Mouse (Mus musculus) mature B cell (primary cell): Measurements from ENCODE around the gene Rimbp2.

ENCODE experiments used
- in situ Hi-C: fragments of 300-500 bp; cut with MboI; formaldehyde crosslinking; loops from 2 replicates; pipeline ENCODE4 v1.14.3; 2019

Rimbp2 gene

DNA sequence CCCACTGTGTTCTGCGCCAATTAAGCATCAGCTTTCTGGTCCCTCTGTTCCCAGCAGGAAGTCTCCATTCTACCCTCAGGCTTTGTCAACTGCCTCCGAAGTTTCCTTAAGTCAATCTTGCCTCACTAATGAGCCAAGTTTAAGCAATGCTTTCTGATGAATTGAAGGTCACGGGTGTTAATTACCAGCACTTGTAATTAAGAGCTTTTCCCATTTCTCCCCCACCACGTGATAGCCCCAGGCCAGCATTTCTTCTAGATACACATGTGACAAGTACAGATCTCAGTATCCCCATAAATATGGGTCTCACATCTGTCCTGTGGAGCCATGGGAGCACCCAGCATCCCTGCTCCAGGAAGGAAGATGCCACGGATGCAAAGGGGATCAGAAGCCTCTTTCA, 20.5 kb downstream of the Rimbp2 start:
- in situ Hi-C loops: no loop called here

GRCm38 (mm10) chr5:128925073-128925472, 28.2 kb downstream of the Rimbp2 start:
- in situ Hi-C loops: no loop called here

DNA sequence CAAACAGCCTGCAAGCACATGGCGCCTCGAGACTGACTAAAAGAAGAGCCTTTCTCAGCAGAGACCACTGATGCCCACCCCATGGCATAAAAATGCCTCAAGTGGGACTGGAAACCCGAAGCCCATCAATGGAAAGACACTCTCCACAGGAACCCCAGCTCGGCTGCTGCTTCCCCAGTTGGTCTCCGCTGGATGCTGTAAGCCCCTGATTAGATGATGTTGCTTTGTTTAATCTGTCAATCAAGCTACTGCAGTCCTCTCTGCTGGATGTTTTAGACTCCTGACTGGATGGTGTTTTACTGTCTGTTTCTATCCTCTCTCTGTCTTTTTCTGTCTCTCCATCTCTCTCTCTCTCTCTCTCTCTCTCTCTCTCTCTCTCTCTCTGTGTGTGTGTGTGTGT, 33.2 kb downstream of the Rimbp2 start:
- in situ Hi-C loops: no loop called here

- in situ Hi-C loops: no loop called here
These were observed 35.9 kb downstream of the Rimbp2 start for GRCm38 (mm10) chr5:128917116-128917959.

DNA sequence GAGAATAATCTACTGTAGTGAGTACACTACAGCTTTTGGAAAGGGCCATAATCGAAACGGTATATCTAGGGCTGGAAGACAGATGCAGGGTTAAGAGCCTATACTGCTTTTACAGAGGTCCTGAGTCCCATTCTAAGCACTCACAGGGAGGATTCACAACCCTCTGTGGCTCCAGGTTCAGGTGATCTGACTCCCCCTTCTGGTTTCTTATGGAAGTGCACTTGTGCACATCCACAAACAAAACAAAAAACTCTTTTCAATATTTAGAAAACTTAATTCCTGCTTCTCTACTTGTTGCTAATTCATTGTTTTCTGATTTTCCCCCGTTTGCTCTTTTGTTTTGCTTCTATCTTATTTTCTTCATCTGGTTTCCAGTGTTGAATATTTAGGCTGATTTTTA, 39.5 kb downstream of the Rimbp2 start:
- in situ Hi-C loops: no loop called here

GRCm38 (mm10) chr5:128912374-128912773, 40.9 kb downstream of the Rimbp2 start:
- in situ Hi-C loops: no loop called here

DNA sequence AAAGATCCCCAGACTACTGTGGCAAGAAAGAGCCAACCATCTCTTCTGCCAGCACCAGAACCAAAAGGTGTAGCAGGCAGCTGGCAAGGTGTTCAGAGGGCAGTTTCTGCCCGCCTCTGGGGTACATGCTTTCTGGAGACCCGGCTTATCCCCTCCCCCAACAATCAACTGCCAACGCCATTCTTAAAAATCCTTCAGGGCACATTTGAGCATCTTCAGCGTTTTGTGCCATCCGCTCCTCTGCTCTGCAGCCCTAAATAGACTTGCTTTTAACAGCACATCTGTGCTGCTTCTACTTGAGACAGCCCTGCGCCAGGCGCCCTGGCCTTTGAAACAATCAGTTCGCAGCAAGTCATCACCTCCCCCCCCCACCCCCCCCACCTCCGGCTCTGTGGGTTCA, 41.7 kb downstream of the Rimbp2 start:
- in situ Hi-C loops: no loop called here

GRCm38 (mm10) chr5:128904113-128904512, 49.2 kb downstream of the Rimbp2 start:
- in situ Hi-C loops: no loop called here

- in situ Hi-C loops: no loop called here
These were observed 50.2 kb downstream of the Rimbp2 start for GRCm38 (mm10) chr5:128903120-128903519.

DNA sequence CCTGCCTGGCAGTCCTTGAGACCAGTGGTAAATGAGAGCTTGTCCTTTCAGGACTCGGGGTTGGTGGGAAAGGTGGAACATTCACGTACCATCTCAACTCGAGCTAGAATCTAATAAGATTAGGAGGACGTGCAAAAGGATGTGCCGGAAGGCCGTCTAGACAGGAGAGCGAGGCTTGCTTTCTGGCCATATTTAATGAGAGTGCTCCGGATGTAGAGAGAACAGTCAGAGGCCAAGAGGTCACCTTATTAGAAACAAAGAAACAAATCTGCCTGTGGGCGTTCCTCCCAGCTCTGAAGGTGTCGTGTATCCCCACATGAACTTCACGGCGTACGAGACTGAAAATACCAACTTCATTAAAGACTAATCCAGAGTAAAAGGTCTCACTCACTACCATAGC, 53.3 kb downstream of the Rimbp2 start:
- in situ Hi-C loops: no loop called here

DNA sequence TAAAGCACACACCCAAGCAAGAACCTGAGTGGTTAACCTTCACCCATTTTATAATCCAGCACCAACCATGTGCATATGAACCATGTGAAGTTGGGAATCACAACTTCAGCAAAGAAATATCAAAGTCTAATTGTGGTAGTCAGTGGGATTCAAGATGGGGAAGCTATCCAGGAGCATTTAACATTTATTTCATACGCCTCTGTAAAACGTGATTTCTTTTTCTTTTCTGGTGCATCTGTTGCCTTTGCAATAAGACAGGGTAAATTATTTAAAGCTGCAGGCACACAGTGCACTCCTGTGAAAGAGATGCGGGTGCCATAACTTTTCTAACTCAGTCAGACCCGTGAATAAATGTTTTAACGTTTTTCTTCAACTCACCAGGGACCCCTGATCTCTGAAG, 58.4 kb downstream of the Rimbp2 start:
- in situ Hi-C loops: no loop called here

DNA sequence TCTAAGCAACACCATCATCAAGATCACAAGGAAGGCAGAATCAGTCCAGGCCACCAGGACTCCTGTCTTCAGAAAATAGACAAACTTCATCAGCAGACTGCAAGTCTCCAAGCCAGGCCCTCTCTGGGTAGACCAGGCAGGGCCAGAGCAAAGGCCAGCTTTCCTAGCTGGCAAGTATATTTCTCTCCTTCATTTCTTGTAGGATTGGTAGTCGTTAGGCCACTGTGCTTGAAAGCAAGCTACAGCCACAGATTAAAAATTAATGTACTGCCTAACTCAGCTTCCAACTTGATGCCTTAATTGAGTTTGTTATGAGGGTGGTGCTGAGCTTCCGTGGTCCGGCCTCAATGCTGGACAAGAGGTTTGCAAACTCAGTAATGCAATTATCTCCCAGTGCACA, 65.7 kb downstream of the Rimbp2 start:
- in situ Hi-C loops: no loop called here

- in situ Hi-C loops: no loop called here
These were observed 69.0 kb downstream of the Rimbp2 start for GRCm38 (mm10) chr5:128884320-128884719.

DNA sequence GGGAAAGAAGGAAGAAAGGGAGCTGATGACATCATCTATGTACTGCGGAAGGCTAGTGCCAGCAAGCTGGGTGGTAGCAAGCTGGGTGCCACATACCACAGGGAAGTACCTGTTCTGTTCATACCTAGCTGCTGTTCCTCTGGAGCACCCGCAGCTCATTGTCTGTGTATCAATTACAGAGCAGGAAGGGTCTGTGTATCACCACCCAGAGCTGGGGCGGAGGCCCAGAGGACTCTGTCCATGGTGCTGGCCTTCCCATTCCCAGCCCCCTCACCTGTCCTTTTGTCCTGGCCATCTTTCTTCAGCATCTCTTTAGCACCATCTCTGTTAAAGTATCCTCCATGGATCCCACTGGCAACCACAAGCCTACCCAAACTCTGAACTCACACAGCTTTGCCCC, 74.2 kb downstream of the Rimbp2 start:
- in situ Hi-C loops: no loop called here

GRCm38 (mm10) chr5:128877425-128878035, 75.8 kb downstream of the Rimbp2 start:
- in situ Hi-C loops: no loop called here

- in situ Hi-C loops: no loop called here
These were observed 81.6 kb downstream of the Rimbp2 start for GRCm38 (mm10) chr5:128871706-128872105.

DNA sequence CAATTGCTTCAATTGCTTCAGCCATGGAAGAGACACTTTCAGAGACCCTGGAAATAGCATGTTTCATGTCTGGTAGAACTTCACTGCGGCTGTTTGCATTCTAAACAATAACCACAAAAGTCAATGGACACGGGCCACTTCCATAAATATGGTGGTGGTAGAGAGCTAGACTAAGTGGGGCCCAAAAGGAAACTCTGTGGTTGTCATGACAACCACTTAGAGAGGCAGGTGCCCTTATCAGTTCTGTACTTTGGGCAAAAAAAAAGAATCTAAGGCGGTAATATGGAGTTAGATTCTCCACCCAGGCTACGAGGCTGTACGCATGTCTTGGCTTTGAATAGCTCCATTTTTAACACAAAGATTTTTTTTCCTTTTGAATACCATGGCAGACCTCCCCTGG, 86.5 kb downstream of the Rimbp2 start:
- in situ Hi-C loops: no loop called here

GRCm38 (mm10) chr5:128866291-128866690, 87.0 kb downstream of the Rimbp2 start:
- in situ Hi-C loops: no loop called here

- in situ Hi-C loops: no loop called here
These were observed 89.8 kb downstream of the Rimbp2 start for GRCm38 (mm10) chr5:128863497-128863896.

GRCm38 (mm10) chr5:128860907-128861306, 92.4 kb downstream of the Rimbp2 start:
- in situ Hi-C loops: no loop called here

DNA sequence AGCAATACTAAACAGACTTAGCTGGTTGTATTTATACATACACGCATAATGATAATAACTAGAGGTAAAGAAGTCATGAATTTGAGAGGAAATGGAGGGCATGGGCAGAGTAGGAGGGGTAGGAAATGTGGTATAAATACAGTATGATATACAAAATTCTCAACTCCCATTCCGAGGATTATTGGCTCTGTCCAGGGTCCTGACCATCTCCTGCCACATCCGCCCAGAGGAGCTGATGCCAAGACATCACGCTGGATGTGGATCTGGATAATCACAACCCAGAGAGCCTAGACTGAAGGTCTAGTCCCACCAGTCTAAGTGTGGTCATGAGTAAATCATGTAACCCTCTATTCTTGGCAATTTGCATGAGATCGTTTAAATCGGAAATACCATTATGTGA, 100.5 kb downstream of the Rimbp2 start:
- in situ Hi-C loops: no loop called here

DNA sequence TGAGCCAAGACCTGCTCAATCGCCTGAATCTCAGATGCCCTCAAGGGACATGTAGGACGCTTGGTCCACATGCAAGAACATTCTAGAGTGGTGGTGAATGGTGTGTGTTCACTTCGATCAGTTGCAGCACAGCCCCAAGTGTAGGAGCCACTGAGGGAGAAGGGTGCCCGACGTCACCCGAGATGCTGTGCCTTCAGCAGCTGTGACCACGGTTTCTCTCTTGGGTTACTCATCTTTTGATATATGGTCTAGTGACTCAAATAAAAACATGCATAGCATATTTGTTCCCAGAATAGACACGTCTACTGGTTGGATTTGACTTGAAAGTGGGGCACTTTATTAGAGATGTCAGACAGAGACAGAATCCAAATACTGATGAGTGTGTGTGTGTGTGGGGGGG, 105.5 kb downstream of the Rimbp2 start:
- in situ Hi-C loops: no loop called here

GRCm38 (mm10) chr5:128846433-128847040, 106.7 kb downstream of the Rimbp2 start:
- in situ Hi-C loops: no loop called here
